Mouse (Mus musculus) megakaryocyte, adult 5-6 weeks (primary cell): ENCODE measurements around the gene Prkcz. TPM values are rescaled to one million over a fixed set of nuclear protein-coding genes. Genes with fewer than 3 reads are reported as not detected.
"Not testable (repeated sequence)": the region's sequence is repeated elsewhere in the genome, so short reads cannot be mapped to it uniquely, and the experiment has no call there.

Source experiments
- ATAC-seq: 2 replicates; pipeline ENCODE4 v1.8.0; 2016; ENCODE audit warnings: mild to moderate bottlenecking, inconsistent platforms; ENCODE audit not compliant: poor library complexity, severe bottlenecking
- total RNA-seq, 2 experiments: library from RNA; stranded (forward) in 1 of 2; stranded (reverse) in 1 of 2; fragments of 153-499, 151-499 nt in 1 of 2; fragments of 221-1000, 200-1000 nt in 1 of 2; gene quantifications; 2 replicates each; pipeline versions ENCODE4 v1.2.3 to v1.2.4; 2015 to 2017

Prkcz gene
- total RNA-seq, 2 experiments from 2014 or later: 0.18 TPM; not detected in 1

- no peak for ATAC-seq
Observed at GRCm38 (mm10) chr4:155359560-155360464, 1.3 kb downstream of the Prkcz start.

DNA sequence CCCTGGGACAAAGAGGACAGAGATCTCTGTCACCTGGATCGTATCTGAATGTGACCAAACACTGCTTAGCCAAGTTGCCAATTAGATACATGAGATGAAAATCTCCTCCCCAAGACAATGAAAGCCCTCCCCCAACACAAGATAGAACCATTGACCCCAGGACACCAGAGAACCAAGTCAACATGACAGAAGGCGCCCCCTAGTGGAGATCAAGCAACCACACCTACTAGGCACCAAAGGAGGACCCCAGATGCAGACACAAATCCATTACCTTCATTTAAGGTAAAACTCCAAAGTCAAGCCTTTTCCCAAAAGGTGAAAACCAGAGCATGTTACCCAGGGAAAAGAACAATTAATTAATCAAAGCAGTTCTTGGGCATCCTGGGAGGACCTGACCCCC is 3.6 kb downstream of the Prkcz start:
- no peak for ATAC-seq

GRCm38 (mm10) chr4:155356354-155356753 is 4.8 kb downstream of the Prkcz start:
- ATAC-seq: no peak

DNA sequence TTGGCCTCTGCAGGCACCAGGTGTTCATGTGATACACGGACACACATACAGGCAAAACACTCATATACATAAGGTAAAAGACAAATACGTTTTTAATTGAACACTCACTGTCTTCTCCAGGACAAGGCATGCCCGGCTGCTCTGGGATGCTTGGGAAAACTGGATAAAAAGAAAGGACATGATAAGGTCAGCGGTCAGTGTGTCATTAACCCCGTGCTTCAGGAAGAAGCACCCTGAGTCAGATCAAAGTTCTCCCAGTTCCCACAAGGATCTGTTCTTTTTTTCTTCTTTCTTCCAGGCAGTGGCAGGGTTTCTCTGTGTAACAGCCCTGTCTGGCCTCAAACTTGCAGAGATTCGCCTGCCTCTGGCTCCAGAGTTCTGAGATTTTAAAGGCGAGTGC is 6.6 kb downstream of the Prkcz start:
- no peak for ATAC-seq

DNA sequence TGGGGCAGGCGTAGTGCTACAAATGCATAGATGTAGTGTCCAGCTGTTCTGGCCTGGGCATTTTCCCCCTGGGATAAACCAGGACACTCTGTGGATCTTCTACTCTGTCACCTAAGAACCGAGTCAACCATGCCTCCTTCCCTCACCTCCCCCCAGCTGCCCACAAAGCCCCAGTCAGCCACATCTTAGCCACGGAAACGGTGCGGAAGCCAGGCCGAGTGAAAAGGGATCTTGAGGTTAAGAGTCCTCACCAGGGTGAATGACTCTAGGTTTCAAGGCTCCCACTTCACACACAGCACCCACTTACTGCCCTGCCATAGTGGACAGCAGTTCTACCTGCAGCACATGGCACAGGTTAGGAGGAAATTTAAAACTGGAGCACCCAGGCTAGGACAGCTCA is 7.1 kb downstream of the Prkcz start:
- ATAC-seq: peak; percentile 51

- peak; percentile 40 for ATAC-seq
Observed at GRCm38 (mm10) chr4:155352581-155352980, 8.6 kb downstream of the Prkcz start.

DNA sequence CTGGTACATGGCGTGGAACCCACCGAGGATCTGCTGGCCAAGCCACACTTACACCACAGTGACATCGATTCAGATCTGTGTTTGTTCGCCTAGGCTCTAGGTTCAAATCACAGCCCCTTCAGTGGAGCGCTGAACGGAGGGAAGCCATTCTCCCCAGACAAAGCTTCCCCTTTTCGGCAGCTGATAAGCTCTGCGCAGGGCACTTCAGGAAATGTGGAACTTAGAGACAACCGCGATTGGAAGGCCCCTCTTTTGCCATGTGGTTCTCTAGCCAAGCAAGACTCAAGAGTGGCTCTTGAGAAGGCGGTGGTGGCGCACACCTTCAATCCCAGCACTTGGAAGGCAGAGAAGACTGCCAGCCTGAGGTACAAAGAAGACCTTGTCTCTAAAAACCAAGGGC is 14.8 kb downstream of the Prkcz start:
- no peak for ATAC-seq

DNA sequence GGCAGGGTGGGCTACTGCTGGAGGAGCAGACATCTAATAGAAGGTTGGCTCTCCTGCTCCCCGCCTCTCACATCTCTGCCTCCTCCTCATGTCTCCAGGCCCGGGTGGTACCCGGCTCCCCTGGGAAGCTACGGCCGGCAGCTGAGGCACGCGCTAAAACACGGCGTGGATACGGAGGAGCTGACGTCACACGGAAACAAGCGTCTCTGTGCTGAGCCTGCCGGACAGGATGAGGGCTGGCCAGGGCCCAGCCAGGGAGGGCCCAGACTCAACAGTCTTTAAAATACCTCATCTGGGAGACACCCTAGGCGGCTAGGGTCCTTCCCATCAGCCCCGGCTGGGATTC is 15.6 kb downstream of the Prkcz start:
- 0 out of 2 replicates have a peak, but pooled peaks have one; percentile 27 for ATAC-seq

GRCm38 (mm10) chr4:155344716-155345607 is 16.2 kb downstream of the Prkcz start:
- ATAC-seq: no peak

DNA sequence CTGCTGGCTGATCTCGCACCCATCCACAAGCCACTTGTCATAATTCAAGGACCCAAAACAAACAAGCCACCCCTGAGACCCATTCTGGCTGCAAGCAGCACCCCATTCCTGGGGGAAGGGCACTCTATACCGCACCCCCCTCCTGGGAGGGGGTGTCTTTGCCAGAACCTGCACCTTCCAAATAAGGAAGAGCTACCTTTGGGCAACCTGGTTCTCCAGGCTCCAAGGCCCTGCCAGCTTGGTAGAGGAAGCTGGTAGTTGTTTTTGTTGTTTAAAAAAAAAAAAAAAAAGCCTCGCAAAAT is 16.9 kb downstream of the Prkcz start:
- no peak for ATAC-seq

DNA sequence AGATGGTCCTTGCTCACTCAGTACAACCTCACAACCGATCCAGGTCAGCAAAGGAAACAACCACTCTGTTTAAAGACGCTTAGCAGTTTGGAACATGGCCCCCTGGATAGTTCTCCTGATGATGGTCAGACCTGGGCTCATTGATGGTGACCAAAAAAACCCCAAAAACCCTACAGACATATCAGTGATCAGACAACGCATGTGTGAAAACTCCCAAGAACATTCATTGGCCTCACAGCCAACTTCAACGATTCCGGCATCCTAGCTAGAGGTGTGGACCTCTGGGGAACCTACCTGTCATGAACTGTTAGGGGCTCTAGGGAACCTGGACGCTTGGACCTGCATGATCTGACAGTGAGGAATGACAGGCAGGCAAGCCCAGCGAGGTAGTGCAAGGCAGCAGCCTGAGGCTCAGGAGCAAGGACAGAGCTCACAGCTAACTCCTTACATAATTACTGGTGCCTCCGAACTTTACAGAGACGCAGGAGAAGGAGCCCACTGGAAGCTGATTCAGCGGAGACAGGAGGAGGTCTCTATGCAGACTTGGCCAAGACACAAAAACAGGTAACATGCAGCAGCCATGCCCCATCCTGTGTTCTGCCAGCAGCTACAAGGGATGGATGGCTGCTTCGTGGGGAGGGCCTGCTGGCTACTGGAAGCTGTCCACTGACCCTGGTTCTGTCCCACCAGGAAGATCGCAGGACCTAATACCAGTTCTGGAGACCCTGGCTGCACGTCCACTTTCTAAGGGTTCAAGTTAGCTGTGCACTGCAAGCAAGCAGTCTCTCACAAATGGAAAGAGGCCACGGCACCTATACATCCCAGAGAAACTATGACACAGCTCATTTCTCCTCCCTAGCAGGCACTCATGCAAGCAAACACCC is 17.5 kb downstream of the Prkcz start:
- ATAC-seq: no peak

GRCm38 (mm10) chr4:155336284-155337050 is 24.7 kb downstream of the Prkcz start:
- ATAC-seq: no peak

GRCm38 (mm10) chr4:155332253-155332652 is 28.9 kb downstream of the Prkcz start:
- no peak for ATAC-seq

DNA sequence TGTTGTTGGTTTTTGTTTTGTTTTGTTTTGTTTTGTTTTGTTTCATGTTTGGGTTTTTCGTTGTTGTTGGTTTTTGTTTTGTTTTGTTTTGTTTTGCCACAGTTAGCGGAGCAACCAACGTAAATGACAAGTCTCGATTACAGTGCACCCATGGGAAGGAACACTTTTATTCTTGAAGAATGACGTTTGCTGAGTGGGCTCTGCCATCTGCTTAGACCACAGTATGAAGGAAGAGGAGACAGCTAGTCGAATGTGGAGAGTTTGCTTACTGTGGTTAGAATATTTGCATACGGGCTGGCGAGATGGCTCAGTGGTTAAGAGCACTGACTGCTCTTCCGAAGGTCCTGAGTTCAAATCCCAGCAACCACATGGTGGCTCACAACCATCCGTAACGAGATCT is 32.8 kb downstream of the Prkcz start:
- ATAC-seq: not testable (repeated sequence)

- ATAC-seq: no peak
Observed at GRCm38 (mm10) chr4:155325773-155326172, 35.4 kb downstream of the Prkcz start.

- ATAC-seq: no peak
Observed at GRCm38 (mm10) chr4:155324511-155324910, 36.6 kb downstream of the Prkcz start.

DNA sequence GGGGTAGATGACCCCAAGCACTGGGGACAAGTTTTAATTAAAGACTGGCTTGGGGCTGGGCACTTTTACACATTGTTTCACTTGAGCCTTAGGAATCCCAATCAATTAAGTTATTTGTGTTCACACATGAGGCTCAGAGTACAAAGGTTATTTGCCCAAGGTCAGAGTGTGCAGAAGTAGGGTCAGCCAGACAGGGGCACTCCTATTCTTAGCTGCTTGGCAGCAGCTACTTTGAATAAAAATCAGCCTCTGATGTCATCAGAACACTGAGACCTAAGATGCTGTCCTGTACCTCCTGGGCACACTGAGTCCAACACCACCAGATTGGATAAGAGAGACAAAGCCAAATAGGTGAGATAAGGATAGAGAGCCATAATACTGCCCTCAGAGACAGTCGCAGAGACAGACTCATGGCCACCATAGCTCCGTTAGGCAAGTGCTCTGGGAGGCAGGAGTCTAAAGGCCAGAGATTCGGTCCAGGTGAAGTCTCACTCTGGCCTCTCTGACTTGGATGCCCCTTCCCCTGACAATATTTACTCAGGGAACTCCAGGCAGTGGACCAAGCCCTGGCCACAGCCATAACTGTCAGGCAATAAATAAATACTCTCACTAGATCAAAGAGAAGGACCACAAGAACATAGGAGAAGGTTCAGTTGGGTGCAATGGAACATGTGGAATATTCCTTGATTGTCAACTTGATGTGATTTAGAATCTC is 37.9 kb downstream of the Prkcz start:
- ATAC-seq: no peak

DNA sequence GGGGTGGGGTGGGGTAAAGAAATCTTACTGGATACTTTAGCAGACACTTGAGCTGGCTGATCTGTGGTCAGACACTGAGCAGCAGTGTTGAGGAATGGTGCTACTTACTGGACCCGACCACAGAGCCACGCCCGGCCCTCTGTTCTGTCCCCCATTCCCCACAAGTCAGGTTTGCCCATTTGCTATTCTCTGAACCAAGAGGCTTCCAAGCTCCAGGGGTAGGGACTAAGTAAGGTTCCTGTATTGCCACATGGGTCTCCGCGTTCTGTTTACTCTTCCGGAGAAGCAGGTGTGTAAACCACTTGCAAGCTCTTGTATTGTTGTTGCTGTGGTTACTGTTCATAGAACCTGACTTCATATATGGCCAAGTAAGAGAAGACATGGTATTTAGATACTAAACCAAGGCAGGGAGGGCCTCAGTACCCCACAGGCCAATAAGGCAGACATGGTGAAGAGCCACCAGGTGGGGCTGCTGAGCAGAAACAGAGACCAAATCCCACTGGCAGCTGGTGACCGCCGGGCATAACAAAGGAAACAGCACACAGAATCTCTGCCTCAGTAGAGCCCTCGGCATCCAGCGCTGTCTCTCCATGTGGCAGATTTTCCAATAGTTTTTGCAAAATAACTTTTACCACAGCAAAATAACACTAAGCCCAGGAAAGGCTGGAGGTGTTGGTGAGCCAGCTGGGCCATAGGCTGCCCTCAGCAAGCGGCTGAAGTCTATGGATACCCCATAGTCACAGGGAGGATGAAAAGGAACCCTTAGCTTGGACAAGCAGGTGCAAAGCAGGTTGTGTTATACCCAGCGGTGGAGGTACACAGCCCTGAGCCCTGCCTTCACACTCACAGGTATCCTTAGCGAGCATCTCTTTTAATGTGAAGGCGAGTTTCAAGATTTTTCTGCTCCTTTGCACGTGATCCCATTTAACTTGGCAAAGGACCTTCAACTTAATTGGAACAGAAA is 40.6 kb downstream of the Prkcz start:
- peak; percentile 55 for ATAC-seq
